Mouse (Mus musculus) cerebellum, adult 9-10 months (tissue): ENCODE results near the gene Olfr49.

ENCODE experiments used
- DNase-seq: peaks from one replicate; pipeline ENCODE4 v3.0.0; 2022

The Olfr49 gene

GRCm38 (mm10) chr14:54260196-54260595 is 24.5 kb downstream of the Olfr49 start:
- no peak for DNase-seq

DNA sequence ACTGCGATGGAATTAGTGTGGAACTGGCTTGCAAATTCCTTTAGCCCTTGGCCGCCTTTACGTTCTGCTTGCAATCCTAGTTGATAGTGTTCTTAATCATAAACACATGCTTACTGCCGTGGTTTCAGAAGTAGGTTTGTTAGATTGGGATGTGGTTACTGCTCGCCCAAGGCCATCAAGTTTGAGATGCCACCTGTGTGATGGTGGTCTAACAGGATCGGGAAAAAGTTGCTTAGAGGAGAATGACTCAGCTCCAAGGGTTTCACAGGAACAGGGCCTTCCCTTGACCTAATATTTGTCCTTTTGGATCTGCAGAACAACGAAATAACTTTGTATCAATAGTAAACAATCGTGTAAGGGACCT is 25.0 kb downstream of the Olfr49 start:
- no peak for DNase-seq

DNA sequence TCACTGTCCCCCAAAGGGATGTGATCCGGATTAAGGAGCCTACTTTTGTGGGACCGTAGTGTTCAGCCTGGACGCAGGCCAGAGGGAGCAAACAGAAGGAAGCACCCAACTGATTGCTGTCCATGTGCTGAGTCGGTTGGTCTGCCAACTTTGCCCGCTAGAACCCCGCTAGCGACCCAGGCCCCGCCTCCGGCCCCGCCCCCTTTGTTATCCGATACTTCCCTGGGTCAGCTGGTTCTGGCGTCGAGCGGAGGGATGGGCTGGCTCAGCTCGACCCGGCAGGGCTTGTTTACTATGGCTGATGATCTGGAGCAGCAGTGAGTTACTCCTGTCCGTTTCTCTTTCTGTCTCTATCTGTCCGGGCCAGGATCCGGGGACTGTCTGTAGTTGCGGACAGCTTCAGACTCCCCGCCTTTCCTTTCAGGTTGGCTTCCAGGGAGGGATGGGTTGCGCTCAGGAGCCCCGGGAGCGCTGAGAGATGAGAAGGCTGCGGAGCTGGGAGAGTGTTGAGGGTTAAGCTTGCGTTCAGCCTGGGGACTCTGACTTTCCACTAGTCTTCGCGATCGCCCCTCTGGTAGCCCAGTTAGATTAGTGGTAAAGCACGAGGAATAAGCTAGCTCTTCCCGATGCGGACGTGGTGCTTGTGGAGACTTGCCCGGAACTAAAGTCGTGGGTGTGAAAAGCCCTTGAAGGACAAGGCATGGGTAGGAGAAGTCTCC is 25.6 kb downstream of the Olfr49 start:
- peak; percentile 88 for DNase-seq

DNA sequence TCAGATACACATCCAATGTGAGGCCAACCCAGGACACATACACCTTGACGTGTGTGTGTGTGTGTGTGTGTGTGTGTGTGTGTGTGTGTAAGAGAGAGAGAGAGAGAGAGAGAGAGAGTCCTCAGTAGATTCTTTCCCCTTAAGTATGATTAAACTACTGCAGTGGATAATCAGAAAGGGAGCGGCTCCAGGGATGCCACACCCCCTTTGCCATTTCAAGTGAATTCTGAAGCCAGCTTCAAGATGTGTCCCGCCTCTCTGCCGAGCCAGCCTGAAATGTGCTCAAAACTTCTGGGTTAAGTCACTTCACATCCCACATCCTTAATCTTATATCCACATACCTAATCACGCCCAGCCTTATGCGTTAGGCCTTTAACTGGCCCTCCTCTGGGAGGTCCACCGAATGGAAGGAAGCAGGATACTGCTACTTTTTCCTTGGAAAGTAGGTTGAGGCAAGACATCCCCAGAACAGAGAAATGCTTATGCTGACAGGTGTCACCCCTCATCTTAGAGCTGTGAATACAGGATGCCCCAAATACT is 26.5 kb downstream of the Olfr49 start:
- DNase-seq = no peak

DNA sequence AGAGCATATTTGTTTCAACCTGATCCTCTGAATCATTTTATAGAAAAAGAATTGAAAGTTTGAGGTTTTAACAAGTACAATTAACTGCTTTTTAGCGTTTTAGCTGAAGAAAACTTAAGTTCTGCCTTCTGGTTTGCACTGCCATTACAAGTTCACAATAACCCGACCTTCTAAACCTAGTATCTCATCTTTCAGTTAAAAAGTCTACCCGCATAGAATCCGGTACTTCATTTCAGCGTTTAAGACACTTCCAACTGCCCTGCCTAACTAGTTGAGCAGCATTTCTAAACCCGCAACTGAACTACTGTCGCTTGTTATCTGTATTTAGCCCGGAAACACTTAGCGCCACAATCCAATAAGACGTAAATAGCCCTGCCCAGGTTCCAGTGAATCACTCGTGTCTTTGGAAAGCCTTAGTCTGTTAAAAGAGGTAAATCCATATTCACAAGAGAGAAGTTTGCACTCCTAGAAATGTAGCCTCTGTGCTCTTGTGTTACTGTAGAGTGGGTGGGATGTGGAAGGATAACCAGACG is 30.0 kb downstream of the Olfr49 start:
- DNase-seq = peak; percentile 53

DNA sequence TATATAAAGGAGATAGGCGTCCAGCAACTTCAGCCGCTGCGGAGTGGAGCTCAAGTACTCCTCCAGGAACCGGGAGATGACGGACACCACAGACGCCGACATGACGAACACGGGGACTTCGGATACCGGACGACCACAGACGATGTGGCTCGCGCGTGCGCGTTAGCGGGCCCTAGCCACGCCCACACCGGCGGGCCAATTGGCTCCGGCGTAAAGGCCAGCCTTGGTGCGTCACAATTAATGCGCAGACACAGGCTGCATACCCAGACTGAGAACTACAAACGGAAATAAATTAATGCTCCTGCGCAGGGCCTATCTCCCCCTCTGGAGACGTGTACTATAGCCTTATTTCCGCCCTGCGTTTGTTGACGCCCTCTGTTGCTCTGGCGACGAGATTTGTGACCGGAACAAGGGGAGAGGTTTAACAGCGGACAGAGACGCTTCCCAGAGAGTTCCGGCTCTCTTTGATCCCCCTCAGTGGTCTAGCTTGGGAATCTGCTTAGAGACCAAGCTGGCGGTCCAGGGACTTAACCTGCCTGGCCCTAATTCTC is 30.9 kb downstream of the Olfr49 start, which contains the start of the genes Dad1 and Abhd4:
TSS of gene Dad1 (minus strand) at position 364 of the 551 bp plus-strand sequence.
TSS of gene Abhd4 (plus strand) at position 448 of the 551 bp plus-strand sequence.
- peak; percentile 98 for DNase-seq

GRCm38 (mm10) chr14:54250122-54250521 is 34.6 kb downstream of the Olfr49 start:
- DNase-seq = no peak

- DNase-seq = no peak
Observed at GRCm38 (mm10) chr14:54249326-54249725, 35.4 kb downstream of the Olfr49 start.

- no peak for DNase-seq
Observed at GRCm38 (mm10) chr14:54246232-54246631, 38.5 kb downstream of the Olfr49 start.

DNA sequence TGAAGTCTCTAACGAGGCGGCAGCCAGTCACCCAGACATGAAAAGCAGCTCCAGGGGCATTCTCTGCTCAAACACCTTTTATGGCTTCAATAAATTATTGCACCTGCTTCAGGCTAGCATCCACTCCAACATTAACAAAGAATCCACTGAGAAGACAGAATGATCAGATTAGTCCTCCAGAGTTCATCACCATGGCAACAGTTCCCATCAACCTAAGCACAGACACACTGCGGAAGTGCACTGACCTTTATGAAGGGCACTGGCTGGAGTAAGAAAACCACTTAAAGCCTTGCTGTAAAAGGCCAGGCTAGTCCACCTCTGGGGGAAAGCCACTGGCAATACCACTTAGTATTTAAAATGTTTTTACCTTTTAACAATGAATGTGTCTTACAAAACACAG is 40.6 kb downstream of the Olfr49 start:
- no peak for DNase-seq

- no peak for DNase-seq
Observed at GRCm38 (mm10) chr14:54240542-54240941, 44.2 kb downstream of the Olfr49 start.

DNA sequence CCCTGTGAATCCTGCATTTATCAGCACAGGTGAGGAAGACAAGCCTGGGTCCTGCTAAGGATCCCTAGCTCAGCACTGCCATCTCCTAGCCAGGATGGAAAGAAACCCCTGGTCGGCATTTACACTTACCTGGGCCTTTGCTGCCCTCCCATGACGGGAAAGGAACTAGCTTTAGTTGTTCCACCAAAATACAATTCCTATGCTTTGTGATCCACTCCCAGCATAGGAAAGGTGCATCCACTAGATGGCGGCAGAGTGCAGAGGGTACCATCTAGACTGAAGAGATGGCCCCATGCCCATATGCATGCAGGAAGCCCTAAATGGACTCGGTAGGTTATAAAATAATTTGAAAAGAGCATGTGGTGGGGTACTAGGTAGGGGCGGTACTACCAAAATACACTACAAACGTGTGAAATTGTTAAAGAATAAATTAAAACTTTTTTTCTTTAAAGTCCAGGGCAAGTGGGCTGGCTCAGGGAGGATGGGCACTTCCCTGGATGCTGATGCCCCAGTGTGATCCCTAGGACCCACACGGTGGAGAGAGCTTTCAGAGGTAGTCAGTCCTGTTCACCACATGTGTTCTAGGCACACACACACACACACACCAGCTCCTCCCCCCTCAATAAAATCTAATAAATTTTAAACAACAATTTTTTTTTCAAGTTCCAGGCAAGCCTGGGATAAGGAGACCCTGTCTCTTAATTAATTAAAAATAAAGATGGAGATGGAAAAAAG is 45.6 kb downstream of the Olfr49 start:
- peak; percentile 78 for DNase-seq

GRCm38 (mm10) chr14:54236881-54237280 is 47.9 kb downstream of the Olfr49 start:
- no peak for DNase-seq

DNA sequence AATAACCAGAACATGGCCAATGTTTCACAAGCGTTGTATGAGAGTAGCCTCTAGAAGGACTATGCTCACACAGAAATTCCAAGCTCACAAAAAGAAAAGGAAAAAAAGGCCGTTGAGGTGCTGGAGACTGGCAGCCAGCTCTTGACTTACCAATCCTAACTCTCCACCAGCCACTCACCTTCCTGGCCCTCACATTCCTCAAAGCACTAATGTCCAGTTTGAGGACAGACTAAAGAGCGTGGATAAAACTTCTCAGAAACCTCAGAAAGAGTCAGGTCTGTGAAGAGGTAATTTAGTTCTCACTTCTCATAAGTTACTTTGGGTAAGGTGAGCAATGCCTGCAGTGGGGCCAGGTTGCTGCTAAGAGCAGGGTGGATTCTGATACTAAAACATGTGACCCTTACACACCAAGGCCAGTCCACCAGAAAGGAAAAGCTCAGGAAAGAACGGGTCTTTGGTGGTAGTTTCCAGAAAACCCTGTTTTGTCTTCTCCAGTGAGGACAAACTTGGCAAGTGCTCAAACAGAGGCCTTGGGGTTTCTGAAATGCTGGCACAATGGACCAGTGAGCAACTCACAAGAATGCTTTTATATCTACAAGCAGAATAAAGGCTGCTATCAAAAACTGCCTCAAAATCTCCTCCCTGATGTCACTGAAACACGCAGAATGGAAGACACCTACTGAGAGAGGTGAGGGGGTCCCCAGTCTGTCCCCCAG is 48.8 kb downstream of the Olfr49 start:
- no peak for DNase-seq

DNA sequence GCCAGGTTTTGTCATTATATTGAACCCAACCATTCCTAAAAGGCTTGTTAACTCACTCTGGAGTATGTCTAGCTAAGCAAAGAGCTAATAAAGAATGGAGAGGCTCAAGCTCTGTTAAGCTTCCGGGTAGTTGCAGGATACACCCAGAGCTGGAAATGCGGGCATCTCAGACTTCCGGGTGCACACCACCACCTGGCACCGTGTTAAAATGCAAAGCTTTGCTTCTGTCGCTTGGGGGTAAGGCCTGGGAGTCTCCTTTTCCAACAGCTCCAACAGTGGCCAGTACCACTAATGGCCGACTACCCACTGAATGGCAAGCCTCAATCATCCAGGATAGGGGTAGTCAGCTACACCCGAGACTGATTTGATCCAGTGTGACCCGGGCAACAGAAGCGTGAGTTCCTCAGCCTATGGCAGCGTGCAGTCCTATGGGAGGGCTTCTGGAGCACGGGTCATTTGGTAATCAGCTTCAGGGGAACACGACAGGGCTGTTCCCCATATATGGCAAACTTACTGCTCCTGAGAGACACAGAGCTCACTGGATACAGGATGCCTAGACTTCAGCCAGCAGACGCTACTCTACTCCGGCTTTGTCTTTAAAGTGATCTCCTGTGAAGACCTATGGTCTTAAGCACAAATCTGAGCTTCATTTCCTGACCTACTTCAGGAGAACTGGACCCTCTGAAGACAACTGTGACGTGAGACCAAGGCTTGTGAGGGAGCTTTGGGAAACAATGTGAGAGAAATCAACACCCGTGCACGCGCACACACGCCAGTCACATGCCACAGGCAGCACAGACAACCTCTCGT is 50.3 kb downstream of the Olfr49 start:
- no peak for DNase-seq

GRCm38 (mm10) chr14:54233559-54234143 is 51.1 kb downstream of the Olfr49 start:
- DNase-seq = no peak

DNA sequence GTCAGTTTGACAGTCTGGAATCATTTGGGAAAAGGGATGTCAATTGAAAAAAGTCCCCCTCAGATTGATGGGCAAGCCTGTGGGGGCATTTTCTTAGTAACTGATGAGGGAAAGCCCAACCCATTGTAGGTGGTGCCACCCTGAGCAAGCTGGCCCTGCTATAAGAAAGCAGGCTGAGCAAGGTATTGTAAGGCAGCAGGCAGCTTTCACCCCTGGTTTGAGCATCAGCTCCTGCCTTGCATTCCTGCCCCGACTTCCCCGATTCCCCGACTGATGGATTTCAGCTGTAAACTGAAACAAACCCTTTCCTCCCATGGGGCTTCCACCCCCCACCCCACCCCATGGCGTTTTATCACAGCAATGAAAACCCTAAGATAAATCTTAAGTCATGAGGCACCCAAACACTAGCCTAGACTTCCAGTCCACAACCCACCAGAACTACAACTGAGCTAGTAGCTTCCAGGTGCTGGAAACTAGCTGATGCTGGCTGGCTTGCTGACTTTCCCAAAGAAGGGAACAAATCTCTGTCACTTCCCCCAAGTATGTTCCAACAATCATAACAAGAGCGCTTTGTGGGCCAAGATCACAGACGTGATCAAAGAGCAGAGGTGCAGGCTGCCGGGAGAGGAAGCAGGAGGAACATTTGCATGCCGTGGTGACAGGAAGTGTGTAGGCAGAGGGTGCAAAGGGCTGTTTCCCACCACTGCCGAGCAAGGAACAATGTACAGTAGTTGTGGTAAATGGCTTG is 51.8 kb downstream of the Olfr49 start:
- no peak for DNase-seq

DNA sequence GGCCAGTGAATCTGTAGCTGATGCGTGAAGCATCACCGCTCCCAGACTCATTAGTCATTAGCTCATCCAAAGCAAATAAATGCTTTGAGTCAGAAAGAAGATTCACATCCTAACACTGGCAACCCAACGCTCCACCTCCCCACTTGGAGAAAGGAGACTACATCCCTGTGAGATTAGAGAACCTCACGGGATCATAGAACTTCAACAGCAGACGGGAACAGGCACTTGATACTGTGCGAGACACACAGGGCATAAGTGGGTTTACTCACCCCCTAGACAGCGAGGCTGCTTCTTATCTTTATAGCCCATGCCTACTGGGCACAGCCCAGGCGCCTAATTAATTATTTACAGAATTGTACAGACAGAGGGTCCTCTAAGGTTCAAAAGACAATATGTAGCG is 52.6 kb downstream of the Olfr49 start:
- no peak for DNase-seq

DNA sequence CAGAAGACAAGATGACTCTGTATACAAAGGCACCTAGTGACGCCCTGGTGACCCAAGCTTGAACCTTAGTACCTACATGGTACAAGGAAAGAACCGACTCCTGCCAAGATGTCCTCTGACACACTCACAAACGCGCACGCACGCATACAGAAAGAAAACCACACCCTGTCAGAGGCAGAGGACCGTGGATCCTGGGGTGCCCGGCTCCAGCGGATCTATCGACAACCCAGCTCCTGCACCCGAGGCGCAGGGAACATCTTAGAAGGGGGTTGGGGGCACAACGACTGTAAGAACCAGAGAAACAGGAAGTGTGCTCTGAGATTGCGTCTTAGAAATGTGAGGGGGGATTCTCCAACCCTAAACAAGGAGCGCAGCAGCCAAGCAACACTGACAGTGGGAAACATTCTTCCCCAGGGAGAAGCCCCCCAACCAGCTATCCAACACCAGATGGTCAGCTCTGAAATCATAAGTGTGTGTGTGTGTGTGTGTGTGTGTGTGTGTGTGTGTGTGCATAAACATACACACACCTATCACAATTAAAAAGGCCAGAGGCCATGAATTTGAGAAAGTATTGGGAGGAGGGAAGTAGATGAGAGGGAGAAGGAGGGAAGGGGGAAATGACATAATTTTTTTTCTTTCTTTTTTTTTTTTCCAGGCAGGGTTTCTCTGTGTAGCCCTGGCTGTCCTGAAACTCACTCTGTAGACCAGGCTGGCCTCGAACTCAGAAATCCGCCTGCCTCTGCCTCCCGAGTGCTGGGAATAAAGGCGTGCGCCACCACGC is 53.4 kb downstream of the Olfr49 start:
- no peak for DNase-seq

- no peak for DNase-seq
Observed at GRCm38 (mm10) chr14:54230638-54231150, 54.0 kb downstream of the Olfr49 start.
